Mouse (Mus musculus) adrenal gland, postnatal 25 days (tissue): ENCODE measurements at regions not wholly inside any gene's neighbourhood (a gene's known extent, or its start where the extent isn't known, plus 50 kb on each side); places are given as distances from the start of the nearest gene placed in this dataset.
"Not testable (repeated sequence)": the region's sequence is repeated elsewhere in the genome, so short reads cannot be mapped to it uniquely, and the experiment has no call there.

Experiments used
- DNase-seq: peaks from one replicate; pipeline ENCODE4 v3.0.0; 2021; ENCODE audit warnings: mixed read lengths

DNA sequence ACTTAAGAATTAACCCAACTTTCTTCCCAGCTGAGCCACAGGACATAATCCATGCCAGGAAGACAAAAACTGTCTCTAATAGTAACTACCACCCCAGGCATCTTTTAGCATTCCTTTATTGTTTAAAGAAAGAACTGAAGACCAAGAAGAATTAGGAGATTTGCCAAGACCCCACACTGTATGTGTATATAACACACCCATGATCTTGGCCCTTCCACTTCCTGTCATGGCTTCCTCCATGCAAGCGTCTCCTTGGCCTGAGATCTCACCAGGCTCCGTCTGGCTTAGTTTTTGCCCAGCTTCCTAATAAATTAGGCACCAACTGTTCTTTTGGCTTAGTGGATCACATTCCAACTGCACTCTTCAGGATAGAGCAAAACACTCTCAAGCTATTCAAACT lies 215.9 kb upstream of the Tenm4 start:
- no peak for DNase-seq

DNA sequence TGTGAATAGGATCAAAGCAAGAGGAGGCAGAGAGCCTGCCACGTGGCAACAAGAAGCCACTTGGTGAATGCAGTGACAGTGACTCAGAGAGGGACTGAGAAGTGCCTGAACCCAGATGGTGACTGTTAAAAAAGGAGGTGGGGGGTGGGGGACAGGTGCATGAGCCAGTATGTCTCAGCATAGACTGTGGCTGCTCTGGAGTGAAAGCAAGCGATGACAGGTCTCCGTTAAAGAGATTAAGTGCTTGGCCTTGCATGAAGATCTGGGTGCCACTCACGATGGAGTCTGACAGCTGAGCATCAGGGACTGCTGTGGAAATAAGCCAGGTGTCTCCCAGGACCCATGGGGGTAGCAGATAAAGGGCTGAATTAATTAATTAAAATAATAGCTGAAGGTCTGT lies 212.0 kb upstream of the Tenm4 start:
- DNase-seq = no peak

DNA sequence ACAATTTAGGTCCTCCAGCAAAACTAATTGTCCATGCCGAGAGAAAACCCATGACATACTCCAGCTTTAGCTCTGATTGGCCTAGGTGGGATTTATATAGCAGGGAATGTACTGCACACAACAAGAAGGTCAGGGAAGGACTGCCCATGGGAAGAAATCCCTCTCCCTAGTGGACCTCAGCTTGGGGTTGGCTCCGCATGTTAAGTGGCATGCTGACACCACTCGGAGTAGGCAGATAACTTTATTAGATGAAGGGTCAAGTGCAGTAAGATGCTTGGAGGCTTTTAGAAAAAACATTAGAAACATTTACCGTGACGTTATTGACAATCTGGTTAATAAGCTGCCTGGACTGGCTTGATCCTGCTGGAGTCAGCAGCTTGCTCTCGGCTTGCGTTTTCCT lies 199.2 kb upstream of the Tenm4 start:
- DNase-seq = no peak

DNA sequence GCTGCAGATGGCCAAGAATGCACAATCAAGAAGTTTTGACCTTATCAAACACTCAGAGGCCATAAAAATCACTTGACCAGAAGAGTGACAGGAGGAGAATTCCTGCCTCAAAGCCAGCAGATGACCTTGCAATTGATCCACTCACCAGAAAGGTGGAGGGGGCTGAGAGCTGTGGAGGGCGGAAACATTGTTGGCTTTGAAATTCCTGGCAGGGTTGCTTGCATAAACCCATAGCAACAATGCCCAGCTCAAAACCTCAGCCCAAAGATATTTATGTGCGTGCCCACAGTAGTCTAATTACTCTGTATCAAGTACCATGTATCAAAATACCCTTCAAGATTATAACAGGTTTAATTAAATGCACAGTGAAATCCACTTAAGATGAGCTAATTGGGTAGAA lies 197.0 kb upstream of the Tenm4 start:
- no peak for DNase-seq

DNA sequence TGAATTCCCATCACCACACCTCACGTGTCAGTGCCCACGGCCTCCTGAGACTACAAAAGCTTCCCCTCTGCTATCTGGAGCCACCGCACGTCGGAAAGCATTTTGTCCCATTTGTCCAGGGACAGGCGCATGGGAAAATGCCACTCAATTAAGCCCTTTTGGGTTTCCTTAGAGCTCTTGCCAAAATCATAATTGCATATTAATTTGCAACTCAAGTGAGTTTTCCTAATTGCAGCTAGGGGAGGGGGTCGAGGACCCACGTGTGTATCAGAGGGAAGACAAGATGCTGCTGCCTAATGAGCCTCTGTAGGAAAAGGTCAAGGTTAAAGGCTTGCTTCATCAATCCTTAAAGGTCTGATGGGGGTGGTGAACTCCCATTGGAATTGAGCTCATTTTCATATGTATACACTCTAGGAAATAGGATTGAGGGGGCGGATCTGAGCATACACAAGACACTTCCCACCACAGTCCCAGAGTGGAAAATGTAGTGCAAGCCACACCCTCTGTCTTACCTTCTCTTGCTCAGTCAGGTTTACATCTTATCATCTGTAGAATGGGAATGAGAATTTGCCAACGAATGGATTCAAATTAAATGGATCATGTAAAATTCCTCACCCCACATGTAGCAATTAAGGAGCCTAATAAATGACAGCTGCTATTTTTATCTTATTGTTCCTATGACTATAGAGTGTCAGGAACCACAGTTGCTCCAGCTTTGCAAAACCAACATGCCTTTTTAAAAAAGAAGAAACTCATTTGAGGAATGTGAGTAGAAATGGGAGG lies 179.6 kb upstream of the Tenm4 start:
- DNase-seq = no peak

DNA sequence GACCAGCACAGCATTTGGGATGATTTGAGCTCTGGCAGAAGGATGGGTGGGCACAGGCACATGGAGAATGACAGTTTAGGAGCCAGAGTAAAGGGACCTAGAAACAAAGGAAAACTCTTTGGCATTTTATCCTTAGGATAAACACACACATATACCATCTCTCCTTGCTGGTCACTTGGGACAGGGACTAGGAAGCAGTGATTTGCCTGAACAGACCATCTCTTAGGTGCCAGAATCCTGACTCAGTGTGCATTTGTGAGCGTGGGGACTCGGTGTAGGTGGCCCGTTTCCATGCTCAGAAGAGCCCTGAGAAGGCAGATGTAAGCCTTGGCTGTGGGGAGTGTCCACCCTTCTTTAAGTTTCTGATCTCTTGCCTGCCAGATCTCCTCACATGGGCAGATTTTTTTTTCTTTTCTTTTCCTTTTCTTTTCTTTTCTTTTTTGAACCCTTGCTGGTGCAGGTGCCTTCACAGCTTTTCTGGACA lies 179.0 kb upstream of the Tenm4 start:
- no peak for DNase-seq

DNA sequence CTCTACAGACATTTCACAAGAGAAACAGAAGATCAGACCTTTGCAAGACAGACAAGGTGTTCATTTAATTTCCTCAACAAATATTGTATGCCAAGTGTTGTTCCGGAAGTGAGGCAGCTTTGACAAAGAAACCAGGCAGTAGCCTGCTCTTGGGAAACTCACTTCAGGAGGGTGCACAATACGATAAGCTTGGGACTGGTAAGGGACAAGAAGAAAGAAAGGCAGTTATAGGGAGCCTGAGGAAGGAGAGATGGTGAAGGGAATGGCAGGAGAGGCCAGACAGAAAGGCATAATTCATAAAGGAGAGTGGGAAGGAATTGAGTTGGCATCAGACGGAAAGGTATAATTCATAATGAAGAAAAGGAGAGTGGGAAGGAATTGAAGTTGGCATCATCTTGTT lies 178.5 kb upstream of the Tenm4 start:
- no peak for DNase-seq

DNA sequence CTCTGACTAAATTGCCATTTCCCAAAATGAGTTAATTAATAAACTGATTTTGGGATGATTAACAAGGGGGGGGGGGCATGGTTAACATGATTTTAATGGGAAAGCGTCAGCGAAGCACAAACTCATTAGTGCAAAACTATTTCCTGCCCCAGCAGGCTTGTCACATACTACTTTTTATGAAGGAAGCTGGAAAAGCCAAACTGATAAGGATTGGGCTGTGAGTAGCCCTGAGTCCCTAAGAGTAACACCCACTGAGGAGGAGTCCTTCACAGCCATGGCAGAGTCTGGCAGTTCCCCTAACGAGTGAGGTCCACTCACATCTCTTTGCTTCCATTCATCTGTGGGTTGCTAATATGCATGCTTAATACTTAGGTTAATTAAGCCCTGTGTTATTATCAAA lies 173.9 kb upstream of the Tenm4 start:
- no peak for DNase-seq

DNA sequence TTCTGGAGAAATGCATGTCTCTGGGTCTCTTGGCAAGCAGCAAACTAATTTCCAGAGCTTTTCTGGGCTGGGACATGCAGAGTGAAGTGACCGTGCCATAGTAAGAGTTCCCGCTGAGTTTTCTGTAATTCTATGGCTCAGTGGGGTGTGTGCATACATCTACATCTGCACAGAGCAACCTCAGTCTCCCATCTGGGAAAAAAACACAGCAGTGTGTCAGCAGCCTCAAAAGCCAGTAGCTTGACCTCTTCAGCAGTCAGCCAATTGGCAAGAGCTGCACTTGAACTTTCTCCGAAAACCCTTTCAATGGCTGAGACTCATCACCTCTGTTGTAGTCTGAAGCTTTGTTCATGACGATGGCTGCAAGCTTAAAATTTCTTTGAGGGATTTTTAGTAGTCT lies 171.9 kb upstream of the Tenm4 start:
- no peak for DNase-seq

DNA sequence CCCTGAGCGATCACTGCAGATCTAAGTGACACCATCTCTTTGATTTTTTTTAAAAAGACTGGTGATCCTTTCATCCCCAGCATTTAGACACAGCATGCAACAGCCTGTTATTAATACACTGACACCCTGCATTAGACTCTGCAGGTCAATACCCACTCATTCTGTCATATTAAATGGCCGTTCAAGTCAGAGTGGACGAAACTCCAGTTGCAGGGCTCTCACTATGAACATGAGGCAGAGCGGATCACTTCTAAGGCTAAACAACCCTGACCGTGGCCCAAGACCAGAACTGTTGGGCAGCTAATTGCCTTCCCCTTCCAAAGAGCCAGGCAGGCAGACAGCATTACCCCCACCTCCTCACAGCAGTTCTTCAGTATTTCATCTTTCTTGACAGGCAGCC lies 168.6 kb upstream of the Tenm4 start:
- DNase-seq = no peak

DNA sequence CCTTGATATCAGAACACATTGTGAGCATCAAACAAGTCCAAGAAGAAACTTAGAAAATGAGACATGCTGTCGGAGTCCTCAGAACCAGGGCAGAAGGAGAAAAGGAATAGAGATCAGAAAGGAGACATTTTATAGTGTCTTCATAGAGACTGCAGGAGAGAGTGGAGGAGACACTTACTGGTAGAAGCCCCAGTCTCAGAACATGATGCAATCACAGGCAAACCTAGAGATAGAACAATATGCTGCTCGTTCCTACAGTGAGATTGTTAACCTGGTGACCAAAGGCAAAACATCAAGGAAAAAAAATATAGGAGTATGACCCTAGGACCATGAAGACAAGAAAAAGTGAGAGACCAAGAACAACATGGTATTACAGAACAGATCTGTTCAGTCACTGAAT lies 164.7 kb upstream of the Tenm4 start:
- no peak for DNase-seq

DNA sequence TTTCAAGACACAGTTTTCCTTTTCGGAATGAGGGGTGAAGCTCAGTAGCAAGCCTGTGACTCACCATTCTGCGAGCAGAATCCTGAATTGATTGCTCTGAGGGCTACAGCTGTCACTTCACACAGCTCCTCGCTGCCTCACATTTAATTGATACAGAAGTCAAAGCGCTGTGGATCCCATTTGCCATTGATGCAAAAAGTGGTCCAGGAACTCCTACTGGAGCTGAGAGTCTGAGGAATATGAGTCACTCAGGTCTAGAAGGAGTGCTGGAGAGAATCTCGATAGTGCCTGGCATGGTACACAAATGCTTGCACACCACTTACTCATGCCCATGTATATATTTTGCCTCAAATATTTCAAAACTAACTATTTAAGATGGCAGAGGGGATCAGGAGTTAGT lies 158.0 kb upstream of the Tenm4 start:
- DNase-seq = no peak

DNA sequence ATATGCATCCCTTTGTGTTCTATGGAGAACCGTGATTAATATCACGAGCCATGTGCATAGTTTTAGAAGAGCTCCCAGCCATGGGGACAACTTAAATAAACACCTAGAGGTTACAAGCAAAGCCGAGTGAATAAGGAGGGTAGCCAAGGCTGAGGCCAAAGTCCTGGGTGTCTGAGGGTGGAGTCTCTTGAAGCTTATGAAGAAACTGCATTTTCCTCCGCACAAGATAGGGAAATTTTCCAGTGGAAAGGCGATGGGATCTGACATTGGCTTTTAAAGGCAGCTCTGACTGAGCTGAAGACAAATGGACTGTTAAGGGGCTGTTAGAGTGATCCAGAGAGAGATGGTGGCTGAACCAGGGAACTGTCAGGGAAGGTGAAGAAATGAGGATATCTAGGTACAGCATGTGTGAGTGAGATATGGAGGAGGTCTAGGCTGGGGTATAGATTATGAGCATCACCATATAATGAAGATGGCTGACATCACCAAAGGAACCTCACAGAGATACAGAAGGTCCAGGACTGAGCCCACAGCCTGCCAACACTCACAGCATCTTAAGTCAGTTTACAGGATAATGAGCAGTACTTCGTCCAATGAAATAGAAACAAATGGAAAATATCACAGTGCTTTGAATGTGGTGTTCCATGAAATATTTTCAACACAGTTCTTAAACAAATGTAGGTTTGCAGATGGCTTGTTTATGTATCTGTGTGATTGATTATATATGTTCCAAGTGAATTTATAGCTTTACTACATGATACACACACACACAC lies 153.7 kb upstream of the Tenm4 start:
- no peak for DNase-seq

DNA sequence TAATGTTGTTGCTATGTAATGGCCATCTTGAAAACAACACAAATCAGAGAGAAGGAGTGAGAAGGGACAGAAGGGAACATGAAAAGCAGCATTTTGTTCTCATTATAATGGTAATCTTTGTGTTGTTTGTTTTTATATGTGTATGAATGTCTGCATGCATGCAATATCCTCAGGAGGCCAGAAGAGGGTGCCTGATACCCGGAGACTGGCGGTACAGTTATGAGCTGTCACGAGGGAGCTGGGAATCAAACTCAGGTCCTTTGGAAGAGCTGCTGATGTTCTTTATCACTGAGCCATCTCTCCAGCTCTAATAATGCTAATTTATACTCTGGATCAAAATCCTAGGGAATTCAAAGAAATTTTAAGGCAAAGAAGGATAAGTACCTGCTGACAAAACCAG lies 147.0 kb upstream of the Tenm4 start:
- no peak for DNase-seq

DNA sequence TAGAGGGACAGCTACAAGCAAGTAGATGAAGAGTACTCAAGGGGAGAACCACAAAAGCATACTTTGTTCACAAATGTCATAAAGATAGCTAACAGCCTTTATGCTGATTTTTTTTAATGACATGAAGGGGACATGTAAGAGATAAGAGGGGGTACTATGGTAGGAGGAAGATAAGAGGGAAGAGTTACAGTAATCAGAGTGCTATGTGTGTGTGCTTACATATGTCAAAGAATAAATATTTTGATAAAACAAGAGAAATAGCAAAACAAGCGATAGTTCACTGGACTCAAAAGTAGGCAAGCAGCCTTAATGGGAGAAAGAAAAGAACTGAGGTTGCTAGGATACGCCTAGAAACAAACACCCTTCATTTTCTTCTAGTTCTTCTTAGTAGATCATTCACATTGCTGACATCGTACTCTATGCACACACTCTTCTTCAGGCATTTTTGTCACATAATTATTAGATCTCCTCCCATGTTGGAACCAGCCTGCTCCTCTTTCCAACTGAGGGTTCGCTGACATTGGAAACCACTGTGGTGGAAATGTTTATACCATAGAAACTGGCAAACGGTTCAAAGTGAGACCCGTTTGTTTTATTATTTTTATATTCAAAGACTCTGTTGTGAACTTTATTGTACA lies 144.1 kb upstream of the Tenm4 start:
- DNase-seq = no peak

DNA sequence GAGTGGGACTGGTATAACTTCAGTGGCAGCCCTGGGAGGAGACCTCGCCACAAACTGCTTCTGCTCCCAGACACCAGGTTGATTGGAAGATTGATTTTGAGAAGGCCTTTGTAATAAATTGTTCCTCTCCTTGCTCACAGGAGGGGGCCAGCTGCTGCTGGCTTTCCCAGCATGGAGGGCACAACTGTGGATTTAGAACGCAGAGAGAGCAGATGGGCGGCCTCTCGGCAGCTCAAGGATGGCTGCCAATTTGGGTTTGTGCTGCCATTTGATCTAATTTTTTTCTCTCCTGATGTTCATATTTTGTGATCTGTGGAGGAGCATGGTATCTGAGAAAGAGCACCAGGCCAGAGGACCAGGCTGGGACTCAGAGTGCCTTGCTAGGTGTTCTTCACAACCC lies 137.4 kb upstream of the Tenm4 start:
- DNase-seq = no peak

DNA sequence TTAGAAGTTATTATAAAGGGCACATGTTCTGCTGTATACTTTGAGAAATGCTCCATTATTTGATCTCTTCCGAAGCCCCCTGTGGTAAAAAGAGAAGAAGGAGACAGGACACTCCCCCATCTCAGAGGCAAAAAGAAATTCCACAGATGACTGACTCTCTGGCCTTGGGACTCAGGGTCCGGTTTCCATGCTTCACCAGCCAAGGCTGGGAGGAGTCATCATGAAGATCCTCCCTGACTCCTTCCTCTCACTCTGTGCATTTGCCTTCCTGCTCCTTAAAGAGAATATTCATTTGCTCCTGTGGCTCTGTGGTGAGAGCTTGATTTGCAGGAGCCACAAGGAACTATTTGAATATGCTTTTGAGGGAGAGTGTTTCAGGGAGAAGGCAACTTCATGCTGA lies 135.6 kb upstream of the Tenm4 start:
- no peak for DNase-seq

DNA sequence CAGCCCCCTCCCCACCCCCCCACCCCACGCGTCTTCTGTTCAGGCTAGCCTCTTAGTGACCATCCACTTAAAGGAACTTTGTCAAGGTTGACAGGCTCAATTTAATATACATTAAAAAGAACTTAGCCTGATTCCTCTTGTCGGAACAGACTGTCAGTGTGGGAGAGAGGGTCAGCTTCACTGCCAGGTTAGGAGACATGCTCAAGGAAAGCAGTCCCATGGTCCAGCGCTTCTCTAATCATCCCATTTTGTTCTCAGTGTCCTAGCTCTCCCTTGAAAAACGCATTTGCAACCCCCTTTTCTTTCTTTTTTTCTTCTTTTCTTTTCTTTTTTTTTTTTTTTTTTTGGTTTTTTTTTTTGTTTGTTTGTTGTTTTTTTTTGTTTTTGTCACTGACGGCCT lies 131.4 kb upstream of the Tenm4 start:
- no peak for DNase-seq

DNA sequence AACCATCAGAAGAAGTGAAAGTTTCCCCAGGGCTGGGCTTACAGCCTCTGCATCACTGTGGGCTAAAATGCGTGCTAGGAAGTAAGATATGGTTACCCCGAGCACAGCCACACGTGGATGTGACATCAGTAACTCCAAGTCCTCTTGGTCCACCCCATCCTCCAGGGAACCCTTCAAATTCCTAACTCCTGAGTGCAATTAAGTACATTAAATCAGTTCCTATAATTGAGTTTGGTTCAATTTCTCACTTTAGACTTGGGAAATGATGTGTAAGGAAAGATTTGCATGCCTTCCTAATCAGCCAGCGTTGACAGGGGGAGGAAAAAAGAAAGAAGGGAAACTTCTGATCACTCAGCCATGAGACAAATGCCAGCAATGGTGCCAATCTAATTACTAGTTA lies 129.2 kb upstream of the Tenm4 start:
- DNase-seq = no peak

DNA sequence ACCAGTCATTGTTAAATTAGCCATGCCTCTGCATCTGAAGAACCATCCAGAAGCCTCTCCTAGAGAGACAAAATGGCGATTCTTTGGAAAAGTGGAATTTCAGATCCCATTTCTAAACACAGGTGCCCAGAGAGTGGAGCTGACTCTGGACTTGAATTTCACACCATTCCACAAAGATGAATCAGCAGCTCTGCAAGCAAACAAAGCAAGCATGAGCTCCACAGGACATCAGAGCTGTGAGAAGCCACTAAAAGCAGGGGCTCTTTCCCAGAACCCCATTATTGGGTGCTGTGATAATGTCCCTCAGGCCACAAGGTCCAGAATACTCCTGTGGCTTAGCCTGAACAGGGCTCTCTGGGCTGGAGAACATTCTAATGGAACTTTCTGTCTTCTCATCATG lies 119.4 kb upstream of the Tenm4 start:
- no peak for DNase-seq

DNA sequence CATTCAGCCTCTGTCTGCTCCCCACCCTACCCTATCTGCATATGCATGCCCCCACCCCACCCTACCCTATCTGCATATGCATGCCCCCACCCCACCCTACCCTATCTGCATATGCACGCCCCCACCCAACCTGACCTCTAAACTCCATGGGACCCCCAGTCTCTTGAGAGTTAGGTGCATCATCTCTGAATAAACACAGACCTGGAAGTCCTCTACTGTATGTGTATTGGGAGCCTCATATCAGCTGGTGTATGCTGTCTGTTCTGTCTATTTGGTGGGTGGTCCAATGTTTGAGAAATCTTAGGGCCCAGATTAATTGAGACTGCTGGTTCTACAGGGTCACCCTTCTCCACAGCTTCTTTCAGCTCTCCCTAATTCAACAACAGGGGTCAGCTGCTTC lies 109.4 kb upstream of the Tenm4 start:
- DNase-seq = not testable (repeated sequence)

DNA sequence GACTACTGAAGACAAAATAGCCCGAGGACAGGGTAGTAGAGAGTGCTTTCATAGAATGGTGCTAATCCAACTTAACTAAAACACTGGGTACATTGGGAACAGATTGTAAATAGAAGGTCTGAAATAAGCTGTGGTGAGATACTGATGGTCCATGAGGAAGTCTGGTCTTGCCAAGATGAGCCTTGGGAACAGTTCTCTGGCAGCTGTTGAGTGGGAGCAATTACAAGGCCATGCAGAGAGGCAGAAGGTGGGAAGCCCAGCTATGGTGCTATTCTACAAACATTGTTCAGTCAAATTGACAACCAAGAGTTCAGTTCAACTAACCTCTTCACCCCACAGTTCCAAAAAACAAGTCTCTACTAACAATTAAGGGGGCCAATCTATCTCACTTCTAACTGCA lies 92.5 kb upstream of the Tenm4 start:
- no peak for DNase-seq

DNA sequence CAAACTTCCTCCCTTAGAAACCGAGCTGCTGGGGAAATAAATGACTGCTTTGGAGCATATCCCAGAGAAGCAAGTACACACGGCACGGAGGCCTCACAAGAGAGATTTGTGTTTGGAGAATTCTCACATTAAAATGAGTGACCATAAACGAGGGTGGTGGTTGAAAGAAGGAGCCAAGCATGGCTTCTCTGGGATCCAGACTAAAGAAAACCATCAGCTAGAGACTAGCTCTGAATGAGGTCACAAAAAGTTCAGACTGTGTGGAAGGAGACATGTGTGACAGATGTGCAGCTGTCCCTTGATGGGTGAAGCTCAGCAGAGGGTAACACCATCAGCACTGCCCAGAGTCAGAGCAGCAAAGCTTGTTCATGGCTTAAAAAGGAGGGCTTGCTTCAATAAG lies 89.4 kb upstream of the Tenm4 start:
- DNase-seq = no peak

DNA sequence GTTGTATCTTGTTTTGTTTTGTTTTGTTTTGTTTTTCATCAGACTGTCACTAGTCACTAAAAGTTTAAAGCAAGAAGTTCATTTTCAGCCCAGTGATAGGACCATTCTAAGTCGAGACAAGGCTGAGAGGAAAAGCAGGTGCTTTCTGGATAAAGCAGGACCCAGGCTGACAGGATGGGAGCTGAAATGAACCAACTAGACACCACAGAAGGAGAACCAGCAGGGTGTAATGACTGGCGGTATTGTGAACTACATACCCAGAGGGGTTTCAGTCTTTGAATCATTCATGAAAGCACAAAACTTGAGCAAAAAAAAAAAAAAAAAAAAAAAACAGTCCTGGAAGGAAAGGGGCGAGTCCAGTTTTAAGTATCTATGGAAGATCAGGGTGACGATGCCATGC lies 75.9 kb upstream of the Tenm4 start:
- DNase-seq = no peak
